Mouse (Mus musculus): ENCODE results near the gene Tmc5. TPM values are rescaled to one million over a fixed set of nuclear protein-coding genes. Genes with fewer than 3 reads are reported as not detected.

The Tmc5 gene
- polyA plus RNA-seq (2012; fragmentation: generic; extraction: Trizol), result not detected

GRCm38 (mm10) chr7:118597201-118597600 is at the start of gene Tmc5:
Gene Tmc5 (plus strand): TSS chr7:118597297.
- no peak for TF ChIP-seq MYOG (IDR thresholded peaks at IDR 0.05; ENCODE audit: control insufficient read depth in 1 of 3, insufficient read depth in 1 of 3, insufficient read length in 2 of 3, low read depth in 2 of 3)
- TF ChIP-seq USF1 (IDR thresholded peaks at IDR 0.05; ENCODE audit: low read depth), result no peak
- TF ChIP-seq REST (IDR thresholded peaks at IDR 0.05; ENCODE audit: insufficient read depth, insufficient read length), result no peak
- TF ChIP-seq TCF12 (IDR thresholded peaks at IDR 0.05; ENCODE audit: insufficient read depth, poor library complexity, severe bottlenecking), result no peak
- Histone ChIP-seq H3K27me3 (ENCODE audit: control insufficient read depth, insufficient read depth, insufficient read length) (peaks cover 37% of the 10 kb centered on the region), H3K4me2 (ENCODE audit: low read depth) (no peak within 1 kb of the TSS), H3K36me3 (ENCODE audit: control insufficient read depth, insufficient read depth) (no peaks in the 10 kb centered on the region), H3K4me3 (no peak within 1 kb of the TSS), H3ac (ENCODE audit: control insufficient read depth, insufficient read length) (no peak within 1 kb of the TSS), H3K79me2 (ENCODE audit: control insufficient read depth, insufficient read depth) (no peaks in the 10 kb centered on the region)

- H3K4me2 ChIP-seq (ENCODE audit: low read depth), result no peak overlapping the region
- H3K27me3 ChIP-seq (ENCODE audit: control insufficient read depth, insufficient read depth, insufficient read length), result peaks cover 29% of the 10 kb centered on the region
- H3K79me2 ChIP-seq (ENCODE audit: control insufficient read depth, insufficient read depth), result no peaks in the 10 kb centered on the region
- H3ac ChIP-seq (ENCODE audit: control insufficient read depth, insufficient read length), result no peak overlapping the region
- TF ChIP-seq TCF3 (IDR thresholded peaks at IDR 0.05; ENCODE audit: insufficient read length, low read depth) (no peak), TCF12 (IDR thresholded peaks at IDR 0.05; ENCODE audit: insufficient read depth, poor library complexity, severe bottlenecking) (no peak), MYOD1 (IDR thresholded peaks at IDR 0.05; ENCODE audit: control insufficient read depth in 1 of 3, insufficient read length in 2 of 3, low read depth in 2 of 3) (no peak), USF1 (IDR thresholded peaks at IDR 0.05; ENCODE audit: low read depth) (no peak), POLR2A (IDR thresholded peaks at IDR 0.05; ENCODE audit: insufficient read length, low read depth) (no peak), E2F4 (IDR thresholded peaks at IDR 0.05; ENCODE audit: insufficient read depth) (no peak), MAX (IDR thresholded peaks at IDR 0.05; ENCODE audit: low read depth) (no peak), POLR2AphosphoS2 (IDR thresholded peaks at IDR 0.05; ENCODE audit: insufficient read length, low read depth) (no peak), SRF (IDR thresholded peaks at IDR 0.05; ENCODE audit: control insufficient read depth, insufficient read length, low read depth) (no peak), CEBPB (IDR thresholded peaks at IDR 0.05; ENCODE audit: insufficient read depth, poor library complexity, severe bottlenecking) (no peak), MYOG (IDR thresholded peaks at IDR 0.05; ENCODE audit: control insufficient read depth in 1 of 3, insufficient read depth in 1 of 3, insufficient read length in 2 of 3, low read depth in 2 of 3) (no peak), REST (IDR thresholded peaks at IDR 0.05; ENCODE audit: insufficient read depth, insufficient read length) (no peak)
- no peaks in the 10 kb centered on the region for H3K36me3 ChIP-seq (ENCODE audit: control insufficient read depth, insufficient read depth)
- H3K4me3 ChIP-seq, result no peak overlapping the region
Observed at GRCm38 (mm10) chr7:118547451-118547850, 49.6 kb upstream of the Tmc5 start.

- Histone ChIP-seq H3K36me3 (ENCODE audit: control insufficient read depth, insufficient read depth) (no peaks in the 10 kb centered on the region), H3K79me2 (ENCODE audit: control insufficient read depth, insufficient read depth) (no peaks in the 10 kb centered on the region), H3K27me3 (ENCODE audit: control insufficient read depth, insufficient read depth, insufficient read length) (no peaks in the 10 kb centered on the region), H3ac (ENCODE audit: control insufficient read depth, insufficient read length) (no peak overlapping the region), H3K4me2 (ENCODE audit: low read depth) (no peak overlapping the region), H3K4me3 (no peak overlapping the region)
- TF ChIP-seq POLR2A (IDR thresholded peaks at IDR 0.05; ENCODE audit: insufficient read length, low read depth), result no peak
Observed at GRCm38 (mm10) chr7:118553881-118554280, 43.2 kb upstream of the Tmc5 start.

- Histone ChIP-seq H3ac (ENCODE audit: control insufficient read depth, insufficient read length) (no peak overlapping the region), H3K36me3 (ENCODE audit: control insufficient read depth, insufficient read depth) (no peaks in the 10 kb centered on the region)
Observed at GRCm38 (mm10) chr7:118554290-118554689, 42.8 kb upstream of the Tmc5 start.

DNA sequence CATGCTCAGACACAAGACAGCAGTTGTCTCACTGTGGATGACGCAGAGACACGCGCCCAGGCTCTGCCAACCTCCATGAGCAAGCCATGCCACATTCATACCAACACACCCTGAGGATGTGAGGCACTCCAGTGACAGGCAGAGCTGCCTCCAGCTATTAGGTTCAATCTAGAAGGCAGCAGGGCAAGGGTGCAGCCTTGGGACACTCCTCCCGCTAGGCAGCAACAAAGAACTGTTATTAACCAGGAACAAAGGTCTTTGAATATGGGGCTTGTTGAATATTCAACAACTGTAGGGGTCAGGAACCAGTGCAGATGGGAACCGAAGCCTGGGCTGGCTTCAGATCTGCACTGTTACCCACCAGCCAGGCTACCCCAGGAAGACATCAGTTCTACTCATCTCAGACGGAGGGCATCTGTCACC is 28.0 kb upstream of the Tmc5 start:
- no peaks in the 10 kb centered on the region for H3K79me2 ChIP-seq (ENCODE audit: control insufficient read depth, insufficient read depth)
- H3K4me2 ChIP-seq (ENCODE audit: low read depth), result no peak overlapping the region
- H3K27me3 ChIP-seq (ENCODE audit: control insufficient read depth, insufficient read depth, insufficient read length), result no peaks in the 10 kb centered on the region
- no peaks in the 10 kb centered on the region for H3K36me3 ChIP-seq (ENCODE audit: control insufficient read depth, insufficient read depth)
- TF ChIP-seq E2F4 (IDR thresholded peaks at IDR 0.05; ENCODE audit: insufficient read depth) (no peak), TCF12 (IDR thresholded peaks at IDR 0.05; ENCODE audit: insufficient read depth, poor library complexity, severe bottlenecking) (no peak), SRF (IDR thresholded peaks at IDR 0.05; ENCODE audit: control insufficient read depth, insufficient read length, low read depth) (no peak), MAX (IDR thresholded peaks at IDR 0.05; ENCODE audit: low read depth) (no peak), REST (IDR thresholded peaks at IDR 0.05; ENCODE audit: insufficient read depth, insufficient read length) (no peak), MYOD1 (IDR thresholded peaks at IDR 0.05; ENCODE audit: control insufficient read depth in 1 of 3, insufficient read length in 2 of 3, low read depth in 2 of 3) (no peak), USF1 (IDR thresholded peaks at IDR 0.05; ENCODE audit: low read depth) (no peak), MYOG (IDR thresholded peaks at IDR 0.05; ENCODE audit: control insufficient read depth in 1 of 3, insufficient read depth in 1 of 3, insufficient read length in 2 of 3, low read depth in 2 of 3) (no peak), CEBPB (IDR thresholded peaks at IDR 0.05; ENCODE audit: insufficient read depth, poor library complexity, severe bottlenecking) (no peak)
- H3K4me3 ChIP-seq, result no peak overlapping the region
- no peak overlapping the region for H3ac ChIP-seq (ENCODE audit: control insufficient read depth, insufficient read length)

More at GRCm38 (mm10) chr7:118554290-118554689, 42.8 kb upstream of the Tmc5 start:
- Histone ChIP-seq H3K4me2 (ENCODE audit: low read depth) (no peak overlapping the region), H3K79me2 (ENCODE audit: control insufficient read depth, insufficient read depth) (no peaks in the 10 kb centered on the region), H3K4me3 (no peak overlapping the region), H3K27me3 (ENCODE audit: control insufficient read depth, insufficient read depth, insufficient read length) (no peaks in the 10 kb centered on the region)
- TF ChIP-seq USF1 (IDR thresholded peaks at IDR 0.05; ENCODE audit: low read depth), result no peak

- H3K27me3 ChIP-seq (ENCODE audit: control insufficient read depth, insufficient read depth, insufficient read length), result no peaks in the 10 kb centered on the region
Observed at GRCm38 (mm10) chr7:118571350-118571749, 25.7 kb upstream of the Tmc5 start.

More at GRCm38 (mm10) chr7:118571350-118571749, 25.7 kb upstream of the Tmc5 start:
- Histone ChIP-seq H3ac (ENCODE audit: control insufficient read depth, insufficient read length) (no peak overlapping the region), H3K79me2 (ENCODE audit: control insufficient read depth, insufficient read depth) (no peaks in the 10 kb centered on the region), H3K4me2 (ENCODE audit: low read depth) (no peak overlapping the region), H3K4me3 (no peak overlapping the region), H3K36me3 (ENCODE audit: control insufficient read depth, insufficient read depth) (no peaks in the 10 kb centered on the region)
- TF ChIP-seq POLR2AphosphoS2 (IDR thresholded peaks at IDR 0.05; ENCODE audit: insufficient read length, low read depth) (no peak), MYOG (IDR thresholded peaks at IDR 0.05; ENCODE audit: control insufficient read depth in 1 of 3, insufficient read depth in 1 of 3, insufficient read length in 2 of 3, low read depth in 2 of 3) (no peak), CEBPB (IDR thresholded peaks at IDR 0.05; ENCODE audit: insufficient read depth, poor library complexity, severe bottlenecking) (no peak), TCF12 (IDR thresholded peaks at IDR 0.05; ENCODE audit: insufficient read depth, poor library complexity, severe bottlenecking) (no peak), E2F4 (IDR thresholded peaks at IDR 0.05; ENCODE audit: insufficient read depth) (no peak), SRF (IDR thresholded peaks at IDR 0.05; ENCODE audit: control insufficient read depth, insufficient read length, low read depth) (no peak), REST (IDR thresholded peaks at IDR 0.05; ENCODE audit: insufficient read depth, insufficient read length) (no peak), USF1 (IDR thresholded peaks at IDR 0.05; ENCODE audit: low read depth) (no peak), MYOD1 (IDR thresholded peaks at IDR 0.05; ENCODE audit: control insufficient read depth in 1 of 3, insufficient read length in 2 of 3, low read depth in 2 of 3) (no peak), POLR2A (IDR thresholded peaks at IDR 0.05; ENCODE audit: insufficient read length, low read depth) (no peak), TCF3 (IDR thresholded peaks at IDR 0.05; ENCODE audit: insufficient read length, low read depth) (no peak), MAX (IDR thresholded peaks at IDR 0.05; ENCODE audit: low read depth) (no peak)
